Mouse (Mus musculus): Measurements from ENCODE around the gene Comt.

Gene Comt

DNA sequence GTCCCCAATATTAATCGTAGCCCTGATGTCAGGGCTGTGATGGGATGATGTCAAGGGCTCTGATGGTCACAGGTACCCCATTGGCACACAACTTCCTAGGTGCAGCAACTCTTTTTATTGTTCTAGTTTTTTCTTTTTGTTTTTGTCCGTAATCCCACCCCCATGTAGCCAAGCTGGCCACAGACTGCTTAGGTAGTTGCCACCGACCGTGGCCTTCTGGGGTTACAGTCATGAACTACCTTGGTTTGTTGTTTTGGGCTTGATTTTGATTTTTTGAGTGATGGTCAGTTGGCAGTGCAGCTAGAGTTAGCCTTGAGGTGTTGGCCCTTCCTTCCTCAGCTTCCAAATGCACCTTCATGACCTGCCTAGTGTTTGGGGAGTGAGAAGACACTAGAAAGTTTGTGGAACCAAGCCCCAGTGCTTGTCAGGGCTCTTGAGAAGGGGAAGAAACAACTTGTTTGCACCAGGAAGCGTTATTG lies at the start of gene Comt:
Comt (minus strand) TSS at position 51 of the 479 bp plus-strand sequence.
- no peak for DNase-seq (ENCODE audit: low spot score in 2 of 2)

DNA sequence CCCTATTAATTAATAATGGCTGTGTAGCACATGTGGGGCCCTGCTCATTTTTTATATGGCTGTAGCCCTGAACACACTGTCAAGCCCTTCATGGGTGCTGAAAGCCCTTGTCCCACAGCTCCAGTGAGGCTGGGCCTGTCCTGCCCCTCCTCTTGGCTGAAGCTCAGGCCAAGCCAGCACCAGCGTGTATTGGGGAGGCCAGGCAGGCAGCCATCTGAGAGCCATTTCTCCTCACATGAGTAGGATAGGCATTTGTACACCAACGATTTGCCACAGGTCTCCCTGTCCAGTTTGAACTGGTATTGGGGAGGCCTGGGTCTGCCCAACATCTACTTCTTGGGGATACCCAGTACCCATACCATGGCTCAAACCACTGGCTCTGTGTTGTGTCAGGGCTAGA lies 47.4 kb upstream of the Comt start:
- DNase-seq (ENCODE audit: low spot score in 2 of 2), result no peak

DNA sequence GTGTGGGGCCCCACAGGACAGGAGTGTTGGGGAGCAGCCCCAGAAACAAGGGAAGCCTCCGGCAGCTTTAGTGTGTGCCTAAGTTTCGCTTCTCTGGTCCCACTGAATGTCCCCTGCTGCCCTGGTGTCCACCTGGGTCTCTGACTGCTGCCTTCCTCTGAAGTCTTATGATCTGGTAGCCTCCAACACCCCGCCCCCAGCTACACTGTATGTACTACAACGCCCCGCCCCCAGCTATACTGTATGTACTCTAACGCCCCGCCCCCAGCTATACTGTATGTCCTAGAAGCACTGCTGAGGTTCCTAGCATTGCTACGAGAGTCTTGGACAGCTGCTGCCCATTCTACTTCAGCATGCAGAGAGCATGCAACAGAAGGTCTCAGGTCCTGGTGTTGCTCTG lies 46.3 kb upstream of the Comt start:
- no peak for DNase-seq (ENCODE audit: low spot score in 2 of 2)

DNA sequence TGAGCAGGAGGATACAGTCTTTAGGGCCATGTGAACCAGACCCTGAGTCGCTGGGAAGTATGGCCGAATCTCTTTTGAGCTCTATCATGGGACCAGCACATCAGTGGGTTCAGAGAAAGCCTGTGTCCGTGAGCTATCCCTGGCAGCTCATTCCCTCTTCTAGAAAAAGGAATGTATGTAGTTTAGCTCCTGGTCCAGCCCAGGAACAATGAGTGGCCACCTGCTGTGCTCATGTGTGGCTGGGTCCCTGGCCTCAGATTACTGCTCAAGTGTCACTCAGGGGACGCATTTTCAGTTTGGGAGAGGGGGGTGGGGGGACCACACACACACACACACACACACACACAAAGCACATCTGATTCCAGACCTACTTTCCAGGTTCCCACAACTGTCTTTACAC lies 45.8 kb upstream of the Comt start:
- no peak for DNase-seq (ENCODE audit: low spot score in 2 of 2)

DNA sequence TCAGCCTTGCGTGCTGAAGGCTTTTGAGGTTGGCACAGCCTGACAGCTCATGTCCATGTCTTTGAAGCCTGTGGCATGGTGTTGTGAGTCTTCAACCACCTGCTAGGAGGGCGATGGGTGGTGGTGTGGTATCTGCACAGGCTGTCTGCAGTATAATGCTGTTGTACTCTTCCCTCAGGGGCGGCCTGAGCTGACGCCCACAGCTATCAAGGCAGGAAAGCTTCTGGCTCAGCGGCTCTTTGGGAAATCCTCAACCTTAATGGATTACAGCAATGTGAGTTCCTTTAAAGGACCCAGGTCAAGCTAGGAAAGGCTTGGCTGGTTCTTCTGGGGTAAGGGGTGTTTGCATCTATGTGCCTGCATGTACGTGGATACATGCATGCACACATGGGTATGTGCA lies 45.3 kb upstream of the Comt start:
- no peak for DNase-seq (ENCODE audit: low spot score in 2 of 2)

DNA sequence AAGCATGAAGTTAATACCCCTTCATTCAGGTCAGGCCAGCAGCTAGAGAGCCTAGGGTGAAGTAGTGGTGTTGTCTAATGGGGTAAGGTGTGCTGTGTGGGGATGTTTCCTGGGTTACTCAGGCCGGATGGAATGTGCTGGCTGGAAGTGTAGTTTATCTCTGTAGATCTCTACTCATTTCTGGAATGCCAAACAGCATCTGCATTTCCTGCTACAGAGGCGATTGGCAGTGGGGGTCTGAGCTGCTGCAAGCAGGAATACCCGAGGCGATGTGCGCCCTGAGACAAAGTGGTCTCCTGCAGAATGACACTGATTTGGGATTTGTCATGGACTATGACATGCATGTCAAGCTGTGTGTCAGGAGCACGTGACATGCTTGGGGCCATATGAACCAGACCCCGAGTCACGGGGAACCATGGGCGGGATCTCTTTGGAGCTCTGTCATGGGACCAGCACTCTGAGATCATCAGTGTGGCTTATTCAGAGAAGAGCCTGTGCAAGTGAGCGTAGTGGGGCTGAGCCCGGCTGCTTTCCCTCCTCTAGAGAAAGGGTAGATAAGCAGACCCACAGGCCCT lies 44.8 kb upstream of the Comt start:
- no peak for DNase-seq (ENCODE audit: low spot score in 2 of 2)

DNA sequence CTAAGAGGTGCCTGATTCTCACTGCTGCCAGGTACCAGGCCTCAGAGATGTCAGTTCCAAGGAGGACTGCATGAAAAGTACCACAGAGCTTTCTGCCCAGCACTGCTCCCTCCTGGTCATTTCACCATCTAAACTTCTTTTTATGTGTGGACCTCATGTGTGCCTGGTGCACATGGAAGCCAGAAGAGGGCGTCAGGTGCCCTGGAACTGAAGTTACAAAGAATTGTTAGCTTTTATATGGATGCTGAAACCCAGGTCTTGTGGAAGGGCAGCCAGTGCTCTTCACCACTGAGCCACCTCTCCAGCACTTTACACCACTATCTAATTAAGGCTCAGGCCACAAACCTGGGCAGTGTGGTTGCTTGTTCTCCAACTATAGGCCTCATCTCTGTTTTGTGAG lies 44.2 kb upstream of the Comt start:
- no peak for DNase-seq (ENCODE audit: low spot score in 2 of 2)

DNA sequence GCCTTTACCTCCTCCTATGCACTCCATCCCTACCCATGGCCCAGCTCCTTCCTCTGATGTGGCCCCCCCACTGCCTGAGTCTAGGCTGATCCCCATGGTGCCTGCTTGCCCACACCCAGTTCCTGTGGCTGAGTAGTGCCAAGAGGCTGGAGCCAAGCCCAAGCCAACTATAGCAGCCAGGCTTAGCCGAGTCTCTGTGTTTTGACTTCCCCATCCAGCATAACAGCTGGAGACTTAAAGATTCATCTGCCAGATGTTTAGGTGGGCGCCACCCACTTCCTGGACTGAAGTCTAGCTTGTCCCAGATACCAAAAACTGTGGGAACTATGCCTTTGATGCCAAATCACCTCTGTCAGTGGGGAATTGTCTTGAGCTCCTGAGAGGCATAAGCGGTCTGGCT lies 37.6 kb upstream of the Comt start:
- peak in 1 of 2 experiments; percentile 22 for DNase-seq (ENCODE audit: low spot score in 2 of 2)

DNA sequence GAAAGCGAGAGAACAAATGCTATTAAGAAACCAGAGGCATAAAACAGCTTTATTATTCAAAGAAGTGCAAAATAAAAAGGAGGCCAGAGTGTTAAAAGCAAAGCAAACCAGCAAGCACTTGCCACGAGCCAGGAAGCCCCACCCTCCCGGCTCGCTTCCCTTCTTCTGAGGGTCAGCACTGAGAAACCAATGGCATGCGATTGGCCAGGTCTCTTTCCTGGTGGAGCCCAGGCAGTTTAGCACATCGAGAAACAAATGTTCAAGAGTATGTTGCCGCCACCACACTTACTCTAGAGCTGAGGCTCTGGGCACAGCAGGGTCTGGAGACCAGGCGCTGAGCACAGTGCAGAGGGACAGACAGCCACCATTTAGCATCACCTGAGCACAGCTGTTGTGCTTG lies 35.9 kb upstream of the Comt start:
- no peak for DNase-seq (ENCODE audit: low spot score in 2 of 2)

DNA sequence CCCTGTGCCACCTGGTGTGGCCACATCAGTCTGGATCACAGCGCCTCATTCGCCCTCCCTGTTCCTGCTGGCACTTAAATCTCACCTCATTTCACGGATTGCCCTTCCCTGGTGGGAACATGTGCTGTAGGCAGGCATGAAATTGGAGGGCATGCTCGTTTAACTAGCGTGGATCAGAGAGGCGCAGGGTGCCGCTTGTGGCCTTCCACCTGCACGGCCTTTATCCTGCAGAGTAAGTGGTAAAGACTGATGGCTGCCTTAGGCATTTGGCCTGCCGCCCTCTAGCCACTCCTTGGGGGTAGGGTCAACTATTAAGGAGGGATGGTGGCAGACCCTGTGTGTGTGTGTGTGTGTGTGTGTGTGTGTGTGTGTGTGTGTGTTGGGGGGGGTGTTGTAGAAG lies 35.4 kb upstream of the Comt start:
- no peak for DNase-seq (ENCODE audit: low spot score in 2 of 2)

DNA sequence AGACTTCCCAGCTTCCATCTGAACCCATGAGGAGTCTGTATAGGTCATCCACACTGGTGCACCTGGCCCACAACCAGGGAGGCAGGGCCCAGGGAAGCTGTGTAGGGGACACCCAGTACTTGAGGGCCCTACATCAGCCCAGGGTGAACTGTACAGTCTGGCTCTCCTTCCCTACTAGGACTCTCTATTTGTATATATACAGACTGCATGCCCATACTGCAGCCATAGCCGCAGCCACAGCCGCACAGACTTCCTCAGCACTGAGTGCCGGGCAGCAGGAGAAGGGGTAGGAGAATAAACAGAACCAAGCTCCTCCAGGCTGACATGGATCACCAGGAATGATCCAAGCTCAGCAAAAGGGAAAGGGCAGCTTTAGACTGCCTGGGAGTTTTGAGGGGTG lies 34.2 kb upstream of the Comt start:
- DNase-seq (ENCODE audit: low spot score in 2 of 2), result no peak

DNA sequence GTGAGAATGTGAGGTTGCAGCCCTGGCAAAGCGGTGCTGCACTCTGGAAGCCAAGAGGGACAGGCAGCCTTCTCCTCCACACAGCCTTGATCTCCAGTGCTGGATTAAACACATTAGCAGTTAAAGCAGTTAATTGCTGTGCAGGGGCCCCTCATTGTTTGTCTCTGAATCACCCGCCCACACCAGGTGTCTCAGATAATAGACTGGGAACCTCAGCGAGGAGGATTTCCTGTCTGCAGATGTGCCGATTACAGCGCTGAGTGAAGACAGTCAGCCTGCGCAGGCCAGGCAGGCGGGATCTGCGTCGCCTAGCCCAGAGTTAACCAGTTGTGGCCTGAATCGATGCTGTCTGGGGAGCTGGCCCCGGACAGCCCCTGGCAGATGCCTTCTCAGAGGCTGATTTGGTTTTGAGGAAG lies 33.3 kb upstream of the Comt start:
- DNase-seq (ENCODE audit: low spot score in 2 of 2), result peak in 1 of 2 experiments; percentile 12

DNA sequence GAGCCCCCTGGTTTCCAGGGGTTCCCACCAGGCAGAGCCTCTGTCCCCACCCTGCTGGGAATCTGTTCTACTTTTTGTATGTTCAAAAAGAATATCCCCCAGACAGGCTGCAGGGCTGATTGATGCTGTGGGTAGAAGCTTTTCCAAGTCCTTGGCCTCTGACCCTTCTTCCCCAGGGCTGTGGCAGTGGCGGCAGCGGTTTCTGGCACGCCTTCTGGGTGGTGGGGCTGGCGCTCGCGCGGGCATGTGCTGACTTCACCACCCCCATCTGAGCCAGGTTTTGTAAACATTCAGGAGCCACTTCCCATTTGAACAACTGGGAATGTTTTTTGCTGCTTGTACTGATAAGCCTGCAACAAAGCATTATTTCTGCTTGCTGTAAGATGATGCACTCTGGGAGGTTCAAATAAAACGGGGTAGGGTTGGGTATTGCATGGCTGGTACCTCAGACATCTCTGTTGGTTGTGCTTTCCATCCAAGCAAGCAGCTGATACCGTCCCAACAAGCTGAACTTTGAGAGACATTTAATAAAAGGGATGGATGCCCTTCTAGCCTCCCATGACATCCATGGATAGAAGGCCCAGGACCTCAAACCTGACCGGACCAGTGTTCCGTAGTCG lies 32.8 kb upstream of the Comt start:
- no peak for DNase-seq (ENCODE audit: low spot score in 2 of 2)

DNA sequence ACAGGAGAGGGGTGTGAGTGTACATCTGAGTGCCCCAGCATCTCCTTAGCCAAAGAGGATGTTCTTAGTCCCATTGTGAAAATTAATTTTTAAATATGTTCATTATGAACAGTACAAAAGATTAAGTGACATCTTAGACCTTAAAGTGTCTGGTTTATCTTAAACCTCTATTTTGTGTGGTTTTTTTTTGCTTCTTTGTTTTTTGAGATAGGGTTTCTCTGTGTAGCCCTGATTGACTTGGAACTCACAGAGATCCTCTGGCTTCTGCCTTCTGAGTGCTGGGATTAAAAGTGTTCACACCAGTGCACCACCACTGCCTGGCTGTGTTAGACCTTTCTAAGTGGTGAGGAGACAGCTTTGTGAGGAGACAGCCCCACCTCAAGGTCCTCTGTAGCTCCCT lies 32.0 kb upstream of the Comt start:
- DNase-seq (ENCODE audit: low spot score in 2 of 2), result no peak

DNA sequence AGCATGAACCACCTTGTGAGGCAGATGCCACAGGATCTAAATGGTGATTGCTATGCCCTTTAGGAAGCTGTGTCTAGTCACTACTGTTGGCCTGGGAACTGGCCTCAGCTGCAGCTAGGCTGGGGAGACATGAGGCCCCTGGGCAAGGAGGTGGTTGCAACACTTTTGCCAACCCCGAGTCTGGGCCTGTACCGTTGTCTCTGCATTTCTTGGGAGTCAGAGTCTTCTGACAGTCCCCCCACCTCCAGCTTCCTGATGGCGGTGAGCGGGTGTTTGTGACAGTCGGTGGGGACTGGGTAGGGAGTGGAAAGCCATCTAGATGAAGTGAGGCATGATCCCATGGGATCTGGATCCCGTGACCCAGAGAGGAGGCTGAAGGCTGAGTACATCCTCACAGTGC lies 28.8 kb upstream of the Comt start:
- no peak for DNase-seq (ENCODE audit: low spot score in 2 of 2)

DNA sequence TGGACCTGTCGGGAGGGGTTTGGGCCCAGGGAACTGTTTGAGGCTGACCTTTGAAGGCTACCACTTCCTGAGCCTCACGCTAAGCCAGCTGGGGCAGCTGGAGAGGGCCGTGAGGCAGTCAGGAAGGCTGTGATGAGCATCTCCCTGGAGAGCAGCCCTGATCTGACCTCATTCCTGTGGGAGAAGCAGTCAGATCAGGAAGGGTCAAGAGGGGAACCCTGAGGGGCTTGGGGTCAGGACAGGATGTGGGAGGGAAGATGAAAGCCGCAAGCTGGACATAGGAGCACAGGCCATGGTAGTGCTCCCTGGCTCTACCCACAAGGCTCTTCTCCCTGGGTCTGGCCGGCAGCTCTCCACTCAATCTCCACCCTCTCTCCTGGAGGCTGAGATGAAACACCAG lies 27.2 kb upstream of the Comt start:
- DNase-seq (ENCODE audit: low spot score in 2 of 2), result no peak

DNA sequence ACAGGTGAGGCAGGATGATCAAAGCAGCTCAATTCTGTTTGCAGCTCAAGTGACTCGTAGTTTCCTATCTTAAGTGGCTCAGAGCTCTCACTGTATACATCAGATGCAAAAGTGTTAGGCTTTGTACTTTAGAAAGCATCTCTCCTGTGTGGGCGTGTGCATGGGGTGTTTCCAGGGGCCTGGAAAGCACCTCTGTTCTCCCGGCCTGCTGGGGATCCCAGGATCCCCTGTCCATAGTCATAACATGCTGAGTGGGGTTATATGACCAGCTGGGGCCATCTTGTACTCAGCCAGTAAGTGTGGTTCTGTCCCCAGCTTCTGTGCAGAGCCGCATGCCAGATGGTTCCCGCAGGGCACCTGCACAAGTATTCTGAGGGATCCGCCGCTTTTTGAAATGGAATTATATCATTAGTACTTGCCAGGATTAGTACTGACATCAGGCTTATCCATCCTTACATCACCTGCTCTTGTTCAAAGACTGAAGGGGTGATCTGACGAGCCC lies 25.8 kb upstream of the Comt start:
- DNase-seq (ENCODE audit: low spot score in 2 of 2), result peak; percentile 28 to 29

DNA sequence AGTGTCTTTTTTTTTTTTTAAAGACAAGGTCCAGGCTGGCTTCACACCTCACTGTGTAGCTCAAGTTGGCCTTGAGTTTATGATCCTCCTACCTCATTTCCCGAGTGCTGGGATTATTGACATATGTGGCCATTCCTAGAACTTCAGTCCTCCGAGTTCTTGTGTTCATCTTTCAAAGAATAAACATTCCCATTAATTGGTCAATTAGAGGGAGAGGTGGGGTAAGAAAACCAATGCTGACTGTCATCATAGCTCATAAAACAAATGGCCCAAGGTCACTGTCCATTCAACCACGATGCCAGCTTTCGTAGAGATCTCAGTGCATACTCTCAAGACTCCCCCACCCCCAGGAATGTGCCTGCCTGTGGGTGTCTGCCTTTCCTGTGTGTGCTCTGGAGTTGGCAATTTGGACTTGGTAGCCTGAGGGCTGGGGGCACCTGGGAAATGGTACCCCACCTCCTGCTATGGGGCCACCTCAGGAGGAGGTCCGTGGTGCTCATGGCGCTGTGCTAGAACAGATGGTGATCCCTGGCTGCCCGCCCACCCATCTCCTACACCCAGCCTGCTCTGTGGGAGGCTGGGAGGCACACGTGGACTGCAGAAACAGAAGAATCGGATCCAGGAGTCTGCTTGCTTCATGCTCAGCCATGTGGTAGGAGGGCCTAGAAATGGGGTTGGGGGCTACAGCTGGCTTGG lies 25.0 kb upstream of the Comt start:
- DNase-seq (ENCODE audit: low spot score in 2 of 2), result peak; percentile 72 to 80

DNA sequence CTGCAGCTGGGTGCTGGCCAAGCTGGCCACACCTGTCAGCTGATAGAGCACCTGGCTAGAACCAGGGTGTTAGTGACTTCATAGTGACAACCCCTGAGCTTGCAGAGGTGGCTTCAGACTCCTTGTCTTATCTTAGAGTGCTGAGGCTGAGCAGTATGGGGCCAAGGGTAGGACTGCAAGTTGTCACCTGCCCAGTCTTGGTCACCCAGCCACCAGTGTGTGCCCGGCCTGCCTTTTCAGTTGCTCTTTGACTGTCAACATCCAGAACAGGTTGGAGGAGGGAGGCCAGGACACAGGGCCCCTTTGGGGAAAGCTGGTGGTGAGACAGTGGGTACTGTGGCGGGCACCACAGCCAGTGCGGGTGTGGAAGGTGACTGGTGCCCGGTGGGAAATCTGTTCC lies 22.4 kb upstream of the Comt start:
- DNase-seq (ENCODE audit: low spot score in 2 of 2), result no peak

DNA sequence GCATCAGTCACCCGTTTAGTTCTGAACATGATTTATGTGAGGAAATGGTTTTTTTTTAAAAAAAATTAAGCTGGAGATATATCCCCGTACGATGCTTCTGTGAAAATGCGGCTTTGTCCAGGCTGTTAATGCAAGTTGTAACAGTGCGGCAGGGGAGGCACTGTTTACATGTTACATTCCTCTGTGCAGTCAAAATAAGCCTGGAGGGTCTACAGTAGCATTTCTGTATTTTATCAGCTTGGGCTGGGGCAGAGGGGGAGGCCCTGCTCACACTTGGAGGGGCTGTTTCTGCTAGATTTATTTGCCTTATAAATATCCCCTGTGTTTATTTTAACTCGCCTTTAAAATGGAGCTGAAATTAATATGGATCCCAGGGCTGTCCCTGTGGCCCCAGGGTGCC lies 21.5 kb upstream of the Comt start:
- DNase-seq (ENCODE audit: low spot score in 2 of 2), result no peak

DNA sequence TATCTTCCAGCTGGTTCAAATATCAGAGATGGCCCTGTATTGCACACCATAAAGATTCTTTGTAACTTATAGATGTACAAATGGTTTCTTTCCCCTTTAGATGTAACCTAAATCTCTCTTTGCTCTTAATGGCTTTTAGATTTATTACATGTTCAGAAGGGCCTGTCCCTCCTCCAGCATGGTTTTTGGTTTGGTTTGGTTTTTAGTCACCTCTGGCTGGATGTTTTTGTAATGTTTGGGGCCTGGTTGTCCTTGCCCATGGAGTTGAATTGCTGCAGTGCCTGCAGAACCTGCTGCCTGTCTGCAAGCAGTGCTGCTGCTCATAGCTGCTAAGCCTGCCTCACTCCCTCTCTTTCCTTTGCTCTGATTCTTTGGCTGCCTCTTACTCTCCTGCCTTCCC lies 20.6 kb upstream of the Comt start:
- DNase-seq (ENCODE audit: low spot score in 2 of 2), result no peak

DNA sequence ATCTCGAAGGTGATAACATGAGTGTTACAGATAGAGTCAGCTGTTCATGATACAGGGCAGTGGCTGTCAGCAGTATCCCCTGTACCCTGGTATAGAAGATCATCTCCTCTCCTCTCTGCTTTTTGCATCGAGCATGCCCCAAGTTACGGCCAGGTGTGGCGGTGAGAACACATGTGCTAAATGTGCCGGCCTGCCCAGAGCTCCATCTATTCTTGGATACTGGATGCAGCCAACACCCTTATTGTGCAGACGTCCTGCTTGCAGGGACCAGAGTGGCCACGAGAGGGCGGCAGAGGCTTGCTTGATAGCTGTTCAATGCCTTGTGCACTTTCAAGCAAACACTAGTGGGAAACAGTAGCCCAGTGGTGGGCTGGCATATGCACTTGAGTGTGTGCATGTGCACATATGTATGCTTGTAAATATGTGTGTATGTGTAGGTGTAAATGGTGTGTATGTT lies 16.8 kb upstream of the Comt start:
- peak; percentile 93 to 96 for DNase-seq (ENCODE audit: low spot score in 2 of 2)

DNA sequence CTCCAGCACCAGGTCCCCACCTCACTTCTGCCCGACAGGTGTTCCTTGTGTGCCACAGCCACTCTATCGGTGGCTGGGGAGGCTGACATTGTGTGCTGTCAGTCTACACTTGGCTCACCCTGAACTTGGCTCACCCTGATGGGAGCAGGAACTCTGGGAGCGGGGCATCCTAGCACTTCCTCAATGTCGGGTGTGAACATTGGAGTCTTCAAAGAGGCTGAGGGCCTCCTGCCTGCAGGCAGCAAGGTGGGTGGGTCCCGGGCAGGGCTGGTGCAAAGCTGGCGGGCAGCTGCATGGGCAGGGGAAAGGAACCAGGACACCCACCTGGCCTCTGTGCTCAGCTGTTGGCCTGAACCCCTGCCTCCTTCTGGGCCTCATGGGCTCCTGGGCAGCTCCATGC lies 9.5 kb upstream of the Comt start:
- no peak for DNase-seq (ENCODE audit: low spot score in 2 of 2)

Measured in right cerebral cortex, postnatal 36 days (tissue).